22 mouse cellular contexts compared by ENCODE assay signal in the genomic region with DNA sequence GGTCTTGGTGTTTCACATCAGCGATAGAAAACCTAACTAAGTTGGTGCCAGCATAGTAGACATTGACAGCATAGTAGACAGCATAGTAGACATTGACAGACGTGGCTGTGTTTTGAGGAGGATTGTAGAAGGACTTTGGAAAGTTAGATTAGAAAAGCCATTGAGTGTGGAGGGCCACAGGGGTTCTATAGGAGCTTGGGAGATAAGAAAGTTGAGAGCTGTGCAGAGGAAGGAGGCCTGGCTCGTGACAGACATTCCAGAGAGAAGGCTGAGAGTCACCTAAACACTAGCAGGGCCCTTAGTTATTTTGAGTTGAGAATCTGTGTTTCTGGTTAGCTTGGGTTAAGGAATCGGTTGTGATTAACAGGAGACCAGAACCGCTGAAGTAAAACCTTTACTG.
DNase-seq lines count a peak whose midpoint lies in the region; ATAC-seq lines count a peak whose summit lies in the region.
"Had no signal": no experiment of that assay in that cellular context is flagged by ENCODE, and none has a peak within 500 bp of the region (broad histone marks: within the 10 kb centered on the region; RNA-seq: fewer than 3 reads in every experiment).

No protein-coding gene starts in this region.

- no peak for DNase-seq in heart, embryonic 10.5 days (ENCODE audit: low spot score)
- DNase-seq in heart, adult 18-20 months = no peak
- peak; percentile 56 for DNase-seq in midbrain, embryonic 11.5 days (ENCODE audit: low spot score, missing footprints)
- DNase-seq in frontal cortex, postnatal 36 days (ENCODE audit: low spot score in 2 of 2) = no peak
- DNase-seq: adrenal gland, adult 8-10 months; adrenal gland, postnatal 14 days; adrenal gland, postnatal 36 days; B cell, adult 2 months; cerebellum, adult 11-12 months; cerebellum, adult 2 months; cerebellum, adult 9-10 months; cerebellum, postnatal 10 days; cerebellum, postnatal 25 days had no signal

- H3K36me3 ChIP-seq in heart, embryonic 10.5 days = no peaks in the 10 kb centered on the region; the same call in 1 of the 2 replicates
- no peaks in the 10 kb centered on the region for H3K36me3 ChIP-seq in midbrain, embryonic 11.5 days (ENCODE audit: control insufficient read depth, insufficient read depth, low read length)
- no peaks in the 10 kb centered on the region for H3K36me3 ChIP-seq in midbrain, embryonic 16.5 days (ENCODE audit: control insufficient read depth, insufficient read depth, low read length)
- H3K36me3 ChIP-seq: embryonic facial prominence, embryonic 10.5 days; embryonic facial prominence, embryonic 12.5 days; G1E had no signal

- no peak overlapping the region for H3K4me3 ChIP-seq in heart, embryonic 10.5 days
- H3K4me3 ChIP-seq in midbrain, embryonic 11.5 days (ENCODE audit: low read depth, low read length) = no peak overlapping the region
- H3K4me3 ChIP-seq in midbrain, embryonic 16.5 days (ENCODE audit: low read depth, low read length) = no peak overlapping the region
- H3K4me3 ChIP-seq: embryonic facial prominence, embryonic 10.5 days; embryonic facial prominence, embryonic 12.5 days; forebrain, embryonic 13.5 days had no signal

- 57% methylated on average over 5 of the region's 5 CpGs for WGBS in heart, embryonic 10.5 days
- WGBS in midbrain, embryonic 11.5 days = 80% methylated on average over 5 of the region's 5 CpGs
- WGBS in midbrain, embryonic 16.5 days = 88% methylated on average over 5 of the region's 5 CpGs

- no peak overlapping the region for H3K9ac ChIP-seq in midbrain, embryonic 11.5 days (ENCODE audit: low read length)
- H3K9ac ChIP-seq in midbrain, embryonic 16.5 days (ENCODE audit: low read depth, low read length) = no peak overlapping the region
- H3K9ac ChIP-seq: embryonic facial prominence, embryonic 12.5 days; forebrain, embryonic 13.5 days had no signal

- no peak for ATAC-seq in midbrain, embryonic 11.5 days (ENCODE audit: low FRiP score)
- ATAC-seq in midbrain, embryonic 16.5 days = no peak
- ATAC-seq: activated CD4-positive, CD25-positive, alpha-beta regulatory T cell, adult 4 months; CD4-positive, CD25-positive, alpha-beta regulatory T cell, adult 4 months; forebrain, embryonic 13.5 days; forebrain, embryonic 16.5 days; Patski had no signal

- H3K4me2 ChIP-seq in midbrain, embryonic 11.5 days = no peak overlapping the region
- no peak overlapping the region for H3K4me2 ChIP-seq in midbrain, embryonic 16.5 days (ENCODE audit: low read length)
- H3K4me2 ChIP-seq: embryonic facial prominence, embryonic 12.5 days; forebrain, embryonic 13.5 days had no signal

- H3K4me1 ChIP-seq in heart, embryonic 10.5 days = peaks cover 15% of the 10 kb centered on the region; the same call in 1 of the 2 replicates
- H3K4me1 ChIP-seq in midbrain, embryonic 11.5 days (ENCODE audit: control insufficient read depth, insufficient read depth, low read length) = no peaks in the 10 kb centered on the region
- H3K4me1 ChIP-seq in midbrain, embryonic 16.5 days (ENCODE audit: control insufficient read depth, insufficient read depth, low read length) = no peaks in the 10 kb centered on the region
- H3K4me1 ChIP-seq: embryonic facial prominence, embryonic 12.5 days; forebrain, embryonic 13.5 days had no signal

- no peaks in the 10 kb centered on the region for H3K9me3 ChIP-seq in heart, embryonic 10.5 days
- no peaks in the 10 kb centered on the region for H3K9me3 ChIP-seq in midbrain, embryonic 11.5 days (ENCODE audit: control insufficient read depth, low read length)
- no peaks in the 10 kb centered on the region; the same call in 1 of the 2 replicates for H3K9me3 ChIP-seq in midbrain, embryonic 16.5 days (replicated peaks; ENCODE audit: control insufficient read depth, low read length, poor library complexity, severe bottlenecking)

- 0 out of 2 replicates have a peak overlapping the region, but pooled peaks have one; percentile 10 for H3K27ac ChIP-seq in heart, embryonic 10.5 days
- no peak overlapping the region for H3K27ac ChIP-seq in midbrain, embryonic 11.5 days (ENCODE audit: low read depth, low read length)
- no peak overlapping the region for H3K27ac ChIP-seq in midbrain, embryonic 16.5 days (ENCODE audit: low read length)
- H3K27ac ChIP-seq: embryonic facial prominence, embryonic 10.5 days; embryonic facial prominence, embryonic 12.5 days; forebrain, embryonic 13.5 days had no signal

- no peaks in the 10 kb centered on the region for H3K27me3 ChIP-seq in heart, embryonic 10.5 days (ENCODE audit: insufficient read depth, poor library complexity, severe bottlenecking)
- no peaks in the 10 kb centered on the region for H3K27me3 ChIP-seq in midbrain, embryonic 11.5 days (ENCODE audit: control insufficient read depth, insufficient read depth, low read length)
- no peaks in the 10 kb centered on the region for H3K27me3 ChIP-seq in midbrain, embryonic 16.5 days (ENCODE audit: control insufficient read depth, insufficient read depth, low read depth, low read length)
- H3K27me3 ChIP-seq: embryonic facial prominence, embryonic 12.5 days; forebrain, embryonic 13.5 days; Patski had no signal
